Mouse (Mus musculus): ENCODE results near the gene Cops9. TPM values are rescaled to one million over a fixed set of nuclear protein-coding genes. Genes with fewer than 3 reads are reported as not detected.
A peak's percentile ranks its signal among the peaks of the same experiment; 100 is the strongest.

Cops9 gene
- polyA plus RNA-seq, 1 experiment, result 44.1 TPM

GRCm38 (mm10) chr1:92657025-92657820, 15.4 kb upstream of the Cops9 start:
- Histone ChIP-seq H3K4me1 (ENCODE audit: control insufficient read depth, insufficient read depth, insufficient read length, low read length) (no peaks in the 10 kb centered on the region), H3K4me3 (ENCODE audit: low read depth, low read length) (no peak overlapping the region), H3K27me3 (ENCODE audit: control insufficient read depth, insufficient read depth, low read length) (no peaks in the 10 kb centered on the region), H3K36me3 (ENCODE audit: control insufficient read depth, insufficient read depth, low read length) (no peaks in the 10 kb centered on the region), H3K27ac (ENCODE audit: insufficient read depth, low read depth, low read length) (no peak overlapping the region)
- no peak for TF ChIP-seq POLR2A (IDR thresholded peaks at IDR 0.05; ENCODE audit: low read depth, low read length)
- TF ChIP-seq CTCF (IDR thresholded peaks at IDR 0.05; ENCODE audit: extremely low read depth, insufficient read length, insufficient replicate concordance, low read depth, low read length), result no peak
- WGBS, result 73% methylated on average over 11 of the region's 11 CpGs

- no peaks in the 10 kb centered on the region for H3K4me1 ChIP-seq (ENCODE audit: control insufficient read depth, insufficient read depth, insufficient read length, low read length)
- TF ChIP-seq CTCF (IDR thresholded peaks at IDR 0.05; ENCODE audit: extremely low read depth, insufficient read length, insufficient replicate concordance, low read depth, low read length) (no peak), POLR2A (IDR thresholded peaks at IDR 0.05; ENCODE audit: low read depth, low read length) (no peak)
- no peaks in the 10 kb centered on the region for H3K27me3 ChIP-seq (ENCODE audit: control insufficient read depth, insufficient read depth, low read length)
- 49% methylated on average over 2 of the region's 2 CpGs for WGBS
- no peaks in the 10 kb centered on the region for H3K36me3 ChIP-seq (ENCODE audit: control insufficient read depth, insufficient read depth, low read length)
- H3K4me3 ChIP-seq (ENCODE audit: low read depth, low read length), result no peak overlapping the region
- H3K27ac ChIP-seq (ENCODE audit: insufficient read depth, low read depth, low read length), result no peak overlapping the region
Observed at GRCm38 (mm10) chr1:92654676-92655075, 12.9 kb upstream of the Cops9 start.

- 87% methylated on average over 3 of the region's 3 CpGs for WGBS
- H3K4me1 ChIP-seq (ENCODE audit: control insufficient read depth, insufficient read depth, insufficient read length, low read length), result peaks cover 2% of the 10 kb centered on the region; the same call in 1 of the 2 replicates
- H3K36me3 ChIP-seq (ENCODE audit: control insufficient read depth, insufficient read depth, low read length), result no peaks in the 10 kb centered on the region
- TF ChIP-seq POLR2A (IDR thresholded peaks at IDR 0.05; ENCODE audit: low read depth, low read length) (no peak), CTCF (IDR thresholded peaks at IDR 0.05; ENCODE audit: extremely low read depth, insufficient read length, insufficient replicate concordance, low read depth, low read length) (no peak)
- no peak overlapping the region for H3K27ac ChIP-seq (ENCODE audit: insufficient read depth, low read depth, low read length)
- no peaks in the 10 kb centered on the region for H3K27me3 ChIP-seq (ENCODE audit: control insufficient read depth, insufficient read depth, low read length)
- H3K4me3 ChIP-seq (ENCODE audit: low read depth, low read length), result no peak overlapping the region
Observed at GRCm38 (mm10) chr1:92653179-92653578, 11.4 kb upstream of the Cops9 start.

DNA sequence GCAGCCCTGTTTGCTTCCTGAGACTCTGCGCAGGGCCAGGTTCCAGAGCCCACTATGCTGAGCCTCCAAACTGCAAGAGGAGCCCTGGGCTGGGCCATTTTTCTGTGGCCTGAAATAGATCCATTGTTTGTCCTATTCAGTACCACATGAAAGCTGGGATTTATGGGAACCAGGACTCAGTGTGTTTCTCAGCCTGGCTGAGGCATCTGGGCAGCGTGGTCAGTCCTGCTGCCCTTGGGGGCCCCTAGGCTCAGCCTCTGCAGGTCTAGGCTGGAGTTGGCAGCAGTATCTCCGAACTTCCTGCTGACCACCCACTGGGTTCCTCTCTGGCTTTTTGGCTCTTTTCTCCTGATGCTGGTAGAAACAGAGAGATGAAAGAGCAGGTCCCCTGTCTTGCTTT, 9.7 kb upstream of the Cops9 start:
- Histone ChIP-seq H3K27me3 (ENCODE audit: control insufficient read depth, insufficient read depth, low read length) (no peaks in the 10 kb centered on the region), H3K27ac (ENCODE audit: insufficient read depth, low read depth, low read length) (no peak overlapping the region), H3K36me3 (ENCODE audit: control insufficient read depth, insufficient read depth, low read length) (no peaks in the 10 kb centered on the region), H3K4me1 (ENCODE audit: control insufficient read depth, insufficient read depth, insufficient read length, low read length) (peaks cover 2% of the 10 kb centered on the region; the same call in 1 of the 2 replicates), H3K4me3 (ENCODE audit: low read depth, low read length) (no peak overlapping the region)
- WGBS, result 77% methylated on average over 3 of the region's 3 CpGs
- TF ChIP-seq POLR2A (IDR thresholded peaks at IDR 0.05; ENCODE audit: low read depth, low read length) (no peak), CTCF (IDR thresholded peaks at IDR 0.05; ENCODE audit: extremely low read depth, insufficient read length, insufficient replicate concordance, low read depth, low read length) (no peak)

DNA sequence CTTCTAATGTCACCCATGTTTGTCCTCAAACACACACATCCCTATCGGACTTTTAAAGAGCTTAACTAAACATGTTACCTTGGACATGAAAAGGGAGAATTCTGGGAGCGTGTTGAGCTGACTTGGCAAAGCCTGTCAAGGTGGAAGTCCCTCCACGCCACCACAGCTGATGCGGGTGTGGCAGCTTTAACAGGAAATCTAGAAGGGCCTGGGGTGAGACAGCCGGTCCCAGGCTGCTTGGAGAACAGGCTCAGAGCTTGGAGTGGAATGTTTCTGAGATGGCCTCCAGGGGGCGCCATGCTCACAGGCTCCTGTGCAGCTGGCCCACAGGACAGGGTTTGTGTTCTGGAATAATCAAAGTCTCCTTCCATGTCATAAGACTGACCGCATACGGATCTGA, 6.9 kb upstream of the Cops9 start, which contains the start of gene Otos:
Otos (minus strand) TSS at position 169 of the 400 bp plus-strand sequence.
- WGBS, result 16% methylated on average over 8 of the region's 8 CpGs
- TF ChIP-seq POLR2A (IDR thresholded peaks at IDR 0.05; ENCODE audit: low read depth, low read length) (no peak), CTCF (IDR thresholded peaks at IDR 0.05; ENCODE audit: extremely low read depth, insufficient read length, insufficient replicate concordance, low read depth, low read length) (peak; percentile 75; the same call in 1 of the 2 replicates)
- peaks cover 2% of the 10 kb centered on the region; the same call in 1 of the 2 replicates for H3K4me1 ChIP-seq (ENCODE audit: control insufficient read depth, insufficient read depth, insufficient read length, low read length)
- no peak within 1 kb of the TSS for H3K27ac ChIP-seq (ENCODE audit: insufficient read depth, low read depth, low read length)
- H3K27me3 ChIP-seq (ENCODE audit: control insufficient read depth, insufficient read depth, low read length), result no peaks in the 10 kb centered on the region
- no peak within 1 kb of the TSS for H3K4me3 ChIP-seq (ENCODE audit: low read depth, low read length)
- H3K36me3 ChIP-seq (ENCODE audit: control insufficient read depth, insufficient read depth, low read length), result no peaks in the 10 kb centered on the region

GRCm38 (mm10) chr1:92648197-92648596, 6.4 kb upstream of the Cops9 start:
- Histone ChIP-seq H3K36me3 (ENCODE audit: control insufficient read depth, insufficient read depth, low read length) (no peaks in the 10 kb centered on the region), H3K4me1 (ENCODE audit: control insufficient read depth, insufficient read depth, insufficient read length, low read length) (peaks cover 2% of the 10 kb centered on the region; the same call in 1 of the 2 replicates), H3K4me3 (ENCODE audit: low read depth, low read length) (no peak overlapping the region), H3K27ac (ENCODE audit: insufficient read depth, low read depth, low read length) (no peak overlapping the region), H3K27me3 (ENCODE audit: control insufficient read depth, insufficient read depth, low read length) (no peaks in the 10 kb centered on the region)
- no peak for TF ChIP-seq POLR2A (IDR thresholded peaks at IDR 0.05; ENCODE audit: low read depth, low read length)
- TF ChIP-seq CTCF (IDR thresholded peaks at IDR 0.05; ENCODE audit: extremely low read depth, insufficient read length, insufficient replicate concordance, low read depth, low read length), result no peak
- WGBS, result 36% methylated on average over 10 of the region's 10 CpGs

DNA sequence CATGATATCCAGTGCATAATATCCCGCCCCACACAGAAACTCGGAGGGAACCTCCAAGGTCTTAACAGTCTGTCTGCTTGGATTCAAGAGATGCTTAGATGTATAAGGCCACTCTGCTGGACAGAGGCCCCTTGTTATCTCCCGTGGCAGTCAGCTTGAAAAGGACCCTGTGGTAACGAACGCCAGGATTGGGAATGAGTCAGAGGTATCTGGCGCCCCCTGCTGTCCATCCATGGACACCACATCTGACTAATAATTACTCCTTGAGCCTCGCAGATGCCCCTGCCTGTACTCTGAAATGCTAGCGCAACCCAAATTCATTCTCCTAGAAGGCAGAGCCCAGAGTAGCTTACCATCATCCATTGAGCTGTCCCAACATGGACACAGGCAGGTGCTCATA, 6.0 kb upstream of the Cops9 start:
- H3K36me3 ChIP-seq (ENCODE audit: control insufficient read depth, insufficient read depth, low read length), result no peaks in the 10 kb centered on the region
- no peak for TF ChIP-seq POLR2A (IDR thresholded peaks at IDR 0.05; ENCODE audit: low read depth, low read length)
- TF ChIP-seq CTCF (IDR thresholded peaks at IDR 0.05; ENCODE audit: extremely low read depth, insufficient read length, insufficient replicate concordance, low read depth, low read length), result peak; percentile 89; the same call in 1 of the 2 replicates
- WGBS, result 9% methylated on average over 8 of the region's 8 CpGs
- H3K4me3 ChIP-seq (ENCODE audit: low read depth, low read length), result no peak overlapping the region
- no peaks in the 10 kb centered on the region for H3K27me3 ChIP-seq (ENCODE audit: control insufficient read depth, insufficient read depth, low read length)
- H3K4me1 ChIP-seq (ENCODE audit: control insufficient read depth, insufficient read depth, insufficient read length, low read length), result peaks cover 2% of the 10 kb centered on the region; the same call in 1 of the 2 replicates
- H3K27ac ChIP-seq (ENCODE audit: insufficient read depth, low read depth, low read length), result no peak overlapping the region
